Mouse (Mus musculus) layer of hippocampus, adult 18-20 months (tissue): ENCODE measurements around the gene Zfp651. TPM values are rescaled to one million over a fixed set of nuclear protein-coding genes. Genes with fewer than 3 reads are reported as not detected.
A peak's percentile ranks its signal among the peaks of the same experiment; 100 is the strongest.

Experiments
- DNase-seq, 2 experiments: peaks; one replicate each; pipeline ENCODE4 v3.0.0; 2022; ENCODE audit warnings: low spot score in 2 of 2
- total RNA-seq, 2 experiments: library from RNA; stranded (reverse); gene quantifications; 2 replicates each; pipeline ENCODE4 v1.2.3; 2021

Zfp651 gene
- total RNA-seq, 2 experiments from 2014 or later: 98.6 to 102 TPM

DNA sequence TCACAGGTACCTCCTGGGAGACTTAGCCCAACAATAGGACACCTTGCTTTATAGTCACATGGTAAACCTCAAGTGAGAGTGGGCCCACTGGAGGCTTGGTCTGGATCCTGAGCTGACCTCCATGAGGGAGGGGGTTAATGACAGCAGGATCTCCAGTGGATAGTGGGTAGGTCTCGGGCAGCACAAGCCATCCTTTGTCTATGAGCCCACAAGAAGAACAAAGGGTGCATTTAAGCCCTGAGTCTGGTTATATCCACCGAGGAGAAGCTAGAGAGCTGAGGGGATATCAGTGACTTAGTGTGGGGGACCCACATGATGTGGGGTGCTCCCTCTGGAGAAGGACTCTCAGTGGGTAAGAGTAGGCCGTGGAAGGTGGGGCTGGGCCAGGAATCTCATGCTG is 49.4 kb downstream of the Zfp651 start:
- DNase-seq: no peak

- DNase-seq: peak; percentile 58 to 83
Observed at GRCm38 (mm10) chr9:121810081-121810821, 51.1 kb downstream of the Zfp651 start.

- DNase-seq: no peak
Observed at GRCm38 (mm10) chr9:121815183-121815582, 56.1 kb downstream of the Zfp651 start.

DNA sequence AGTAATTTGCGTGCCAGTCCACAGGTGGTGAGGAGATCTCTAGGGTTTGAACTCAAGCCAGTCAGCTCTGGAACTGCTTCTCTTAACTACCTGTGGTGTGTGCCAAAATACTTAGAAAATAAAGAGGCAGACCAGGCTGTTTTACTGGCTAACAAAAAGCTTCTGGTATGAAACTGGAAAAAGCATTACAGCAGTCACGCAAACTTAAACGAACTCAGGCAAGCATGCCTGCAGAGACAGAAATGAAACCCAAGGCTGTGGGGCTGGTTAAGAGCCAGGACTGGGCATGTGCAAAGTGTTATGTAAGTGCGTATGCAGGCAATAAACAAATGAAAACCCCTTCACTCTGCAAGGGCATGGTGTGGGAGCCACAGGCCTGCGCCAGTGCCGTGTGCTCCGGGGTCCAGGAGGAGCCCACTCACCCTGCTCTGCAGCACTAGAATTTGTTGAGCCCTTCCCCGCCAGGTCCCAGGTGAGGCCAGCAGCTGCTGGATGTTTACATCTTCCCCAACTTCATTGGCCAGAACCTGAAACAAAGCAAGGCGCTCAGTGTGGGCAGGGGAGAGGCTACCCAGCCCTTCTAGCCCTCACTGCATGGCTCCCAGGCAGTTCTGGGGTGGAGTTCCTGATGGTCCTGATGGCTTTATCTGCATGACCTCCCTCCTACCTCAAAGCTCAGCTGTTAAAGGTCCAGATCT is 60.1 kb downstream of the Zfp651 start:
- peak in 1 of 2 experiments; percentile 74 for DNase-seq

- no peak for DNase-seq
Observed at GRCm38 (mm10) chr9:121819771-121820471, 60.8 kb downstream of the Zfp651 start.

GRCm38 (mm10) chr9:121820765-121821164 is 61.6 kb downstream of the Zfp651 start:
- DNase-seq: no peak

Other genes with a start within 250 kb of the Zfp651 start
- gene Lyzl4, start 117.2 kb upstream of the Zfp651 start, total RNA-seq: 1 to 10 TPM in 1 of 2 experiments, under 1 TPM in 1; 0.86 to 1.0 TPM
- 10 to 100 TPM; 16.5 to 20.6 TPM for gene Vipr1, start 116.6 kb upstream of the Zfp651 start, total RNA-seq
- gene Sec22c, start 53.8 kb upstream of the Zfp651 start, total RNA-seq: 10 to 100 TPM; 28.7 to 33.4 TPM
- 10 to 100 TPM; 73.7 to 82.6 TPM for gene Ss18l2, start 49.0 kb upstream of the Zfp651 start, total RNA-seq
- gene Nktr, start 40.2 kb upstream of the Zfp651 start, total RNA-seq: 100 to 1,000 TPM in 1 of 2 experiments, 10 to 100 TPM in 1; 98.6 to 100 TPM
- 1 to 10 TPM; 4.8 to 5.6 TPM for gene Klhl40, start 18.3 kb downstream of the Zfp651 start, total RNA-seq
- 10 to 100 TPM; 17.9 to 20.0 TPM for gene Hhatl, start 33.2 kb downstream of the Zfp651 start, total RNA-seq
- gene Ccdc13, start 80.1 kb downstream of the Zfp651 start, total RNA-seq: 1 to 10 TPM; 8.1 to 8.4 TPM
- gene Higd1a, start 99.0 kb downstream of the Zfp651 start, total RNA-seq: 10 to 100 TPM; 79.1 to 86.6 TPM
- gene Ackr2, start 139.0 kb downstream of the Zfp651 start, total RNA-seq: 1 to 10 TPM; 1.4 to 2.4 TPM
- not detected for gene Cyp8b1, start 157.0 kb downstream of the Zfp651 start, total RNA-seq
- 1 to 10 TPM; 6.7 to 7.2 TPM for gene Fam198a, start 191.7 kb downstream of the Zfp651 start, total RNA-seq
- 10 to 100 TPM; 45.4 to 45.5 TPM for gene Pomgnt2, start 237.8 kb downstream of the Zfp651 start, total RNA-seq